Comparison of ENCODE assay signal across 9 mouse cellular contexts in genomic region chr9:40268040-40268747, GRCm38 (mm10). TPM values are rescaled to one million over a fixed set of nuclear protein-coding genes. Genes with fewer than 3 reads are reported as not detected.
DNase-seq lines count a peak whose midpoint lies in the region; ATAC-seq and TF ChIP-seq lines count a peak whose summit lies in the region.
"Had no signal": no experiment of that assay in that cellular context is flagged by ENCODE, and none has a peak within 500 bp of the region (broad histone marks: within the 10 kb centered on the region; RNA-seq: fewer than 3 reads in every experiment).

No protein-coding gene starts in this region.

- H3K4me1 ChIP-seq in embryonic facial prominence, embryonic 11.5 days (ENCODE audit: control insufficient read depth, insufficient read depth, low read length) = no peaks in the 10 kb centered on the region
- H3K4me1 ChIP-seq in intestine, embryonic 15.5 days (replicated peaks) = peaks cover 7% of the 10 kb centered on the region
- peaks cover 35% of the 10 kb centered on the region for H3K4me1 ChIP-seq in neural tube, embryonic 15.5 days
- H3K4me1 ChIP-seq in liver, embryonic 12.5 days = peaks cover 7% of the 10 kb centered on the region

- H3K27ac ChIP-seq in layer of hippocampus, adult 2 months = peak overlapping the region; percentile 96
- no peak overlapping the region for H3K27ac ChIP-seq in embryonic facial prominence, embryonic 11.5 days (replicated peaks; ENCODE audit: low read depth, low read length)
- no peak overlapping the region for H3K27ac ChIP-seq in intestine, embryonic 15.5 days
- peak overlapping the region; percentile 84 for H3K27ac ChIP-seq in neural tube, embryonic 15.5 days (replicated peaks)
- H3K27ac ChIP-seq in liver, embryonic 12.5 days = no peak overlapping the region

- H3K4me2 ChIP-seq in embryonic facial prominence, embryonic 11.5 days (ENCODE audit: low read depth, low read length) = 0 out of 2 replicates have a peak overlapping the region, but pooled peaks have one; percentile 16
- H3K4me2 ChIP-seq in intestine, embryonic 15.5 days (replicated peaks) = peak overlapping the region; percentile 70
- peak overlapping the region; percentile 65 for H3K4me2 ChIP-seq in neural tube, embryonic 15.5 days
- no peak overlapping the region for H3K4me2 ChIP-seq in liver, embryonic 12.5 days

- no peak for ATAC-seq in embryonic facial prominence, embryonic 11.5 days (replicated peaks; ENCODE audit: insufficient number of reproducible peaks, low FRiP score, low TSS enrichment, low read depth)
- no peak for ATAC-seq in intestine, embryonic 15.5 days
- no peak for ATAC-seq in neural tube, embryonic 15.5 days (ENCODE audit: low FRiP score)
- no peak for ATAC-seq in liver, embryonic 12.5 days

- peak overlapping the region; percentile 83 for H3K4me3 ChIP-seq in layer of hippocampus, adult 2 months
- H3K4me3 ChIP-seq in embryonic facial prominence, embryonic 11.5 days (ENCODE audit: low read depth, low read length) = no peak overlapping the region
- H3K4me3 ChIP-seq in intestine, embryonic 15.5 days (replicated peaks) = no peak overlapping the region
- H3K4me3 ChIP-seq in neural tube, embryonic 15.5 days (replicated peaks) = peak overlapping the region; percentile 65
- no peak overlapping the region for H3K4me3 ChIP-seq in liver, embryonic 12.5 days

- no peak overlapping the region for H3K9ac ChIP-seq in embryonic facial prominence, embryonic 11.5 days (replicated peaks; ENCODE audit: low read length)
- H3K9ac ChIP-seq in intestine, embryonic 15.5 days = no peak overlapping the region
- peak overlapping the region; percentile 71 for H3K9ac ChIP-seq in neural tube, embryonic 15.5 days (replicated peaks)
- no peak overlapping the region for H3K9ac ChIP-seq in liver, embryonic 12.5 days

- WGBS in embryonic facial prominence, embryonic 11.5 days = 21% methylated on average over 21 of the region's 21 CpGs
- 10% methylated on average over 21 of the region's 21 CpGs for WGBS in intestine, embryonic 15.5 days
- 11% methylated on average over 21 of the region's 21 CpGs for WGBS in neural tube, embryonic 15.5 days
- WGBS in liver, embryonic 12.5 days (ENCODE audit: insufficient replicate concordance) = 18% methylated on average over 21 of the region's 21 CpGs

- no peak for TF ChIP-seq CTCF in layer of hippocampus, adult 2 months (conservative IDR thresholded peaks at IDR 0.05)

- DNase-seq in layer of hippocampus, adult 2 months (ENCODE audit: low spot score in 2 of 2) = no peak
- DNase-seq in layer of hippocampus, adult 8-10 months (ENCODE audit: low spot score in 2 of 2) = no peak
- DNase-seq in embryonic facial prominence, embryonic 11.5 days (ENCODE audit: low spot score) = peak; percentile 12
- DNase-seq in thymus, postnatal 25 days = no peak
- no peak for DNase-seq in right cerebral cortex, postnatal 36 days (ENCODE audit: low spot score in 2 of 2)
- DNase-seq: kidney, postnatal 36 days had no signal

- no peaks in the 10 kb centered on the region for H3K9me3 ChIP-seq in embryonic facial prominence, embryonic 11.5 days (replicated peaks; ENCODE audit: control insufficient read depth, low read length)
- no peaks in the 10 kb centered on the region for H3K9me3 ChIP-seq in intestine, embryonic 15.5 days
- no peaks in the 10 kb centered on the region for H3K9me3 ChIP-seq in neural tube, embryonic 15.5 days (replicated peaks)
- no peaks in the 10 kb centered on the region for H3K9me3 ChIP-seq in liver, embryonic 12.5 days (replicated peaks)

- no peaks in the 10 kb centered on the region for H3K36me3 ChIP-seq in embryonic facial prominence, embryonic 11.5 days (replicated peaks; ENCODE audit: control insufficient read depth, insufficient read depth, low read depth, low read length)
- no peaks in the 10 kb centered on the region for H3K36me3 ChIP-seq in intestine, embryonic 15.5 days
- no peaks in the 10 kb centered on the region for H3K36me3 ChIP-seq in neural tube, embryonic 15.5 days
- no peaks in the 10 kb centered on the region for H3K36me3 ChIP-seq in liver, embryonic 12.5 days

- H3K27me3 ChIP-seq in embryonic facial prominence, embryonic 11.5 days (ENCODE audit: control insufficient read depth, insufficient read depth, low read length) = peaks cover 4% of the 10 kb centered on the region
- peaks cover 10% of the 10 kb centered on the region for H3K27me3 ChIP-seq in intestine, embryonic 15.5 days (replicated peaks)
- H3K27me3 ChIP-seq in neural tube, embryonic 15.5 days (replicated peaks) = no peaks in the 10 kb centered on the region
- H3K27me3 ChIP-seq in liver, embryonic 12.5 days (replicated peaks) = peaks cover 24% of the 10 kb centered on the region

RNA-seq across cellular contexts. Expression of gene Scn3b, which starts 0.8 kb away (rescaled TPM):
- 100 to 1,000 TPM; 254 to 266 TPM for total RNA-seq in layer of hippocampus, adult 2 months (2021)
- 100 to 1,000 TPM; 166 to 246 (median 209) TPM for total RNA-seq in layer of hippocampus, adult 8-10 months (2022)
- polyA plus RNA-seq in embryonic facial prominence, embryonic 11.5 days (2014; fragmentation: Nextera tagmentation; extraction: Ambion mirVana) = 4.1 and 6.7 TPM in 2 replicates
- polyA plus RNA-seq in intestine, embryonic 15.5 days (2015; fragmentation: Nextera tagmentation; extraction: Ambion mirVana) = 4.5 and 6.2 TPM in 2 replicates
- 121 and 137 TPM in 2 replicates for polyA plus RNA-seq in neural tube, embryonic 15.5 days (2015; fragmentation: Nextera tagmentation; extraction: Ambion mirVana)
- 0.12 and 0.55 TPM in 2 replicates for polyA plus RNA-seq in liver, embryonic 12.5 days (2016; fragmentation: Nextera tagmentation; extraction: Ambion mirVana)

Comparison
In these comparisons a context has a peak if more than half of its experiments do, and no peak if none do; other contexts are left out.
1. H3K27ac ChIP-seq: peak in layer of hippocampus, adult 2 months (single experiment) and neural tube, embryonic 15.5 days (single experiment); none in embryonic facial prominence, embryonic 11.5 days (single experiment), intestine, embryonic 15.5 days (single experiment) and liver, embryonic 12.5 days (single experiment).
2. H3K4me3 ChIP-seq: peak in layer of hippocampus, adult 2 months (single experiment) and neural tube, embryonic 15.5 days (single experiment); none in embryonic facial prominence, embryonic 11.5 days (single experiment), intestine, embryonic 15.5 days (single experiment) and liver, embryonic 12.5 days (single experiment).
3. RNA of gene Scn3b, which starts 0.8 kb away (polyA plus RNA-seq): 121 to 137 TPM in neural tube, embryonic 15.5 days; 4.5 to 6.2 TPM in intestine, embryonic 15.5 days, 4.1 to 6.7 TPM in embryonic facial prominence, embryonic 11.5 days and 0.12 to 0.55 TPM in liver, embryonic 12.5 days; every median in the first group is over 10 times any median in the second.